Mouse (Mus musculus): Measurements from ENCODE around the gene Gm9844. TPM values are rescaled to one million over a fixed set of nuclear protein-coding genes. Genes with fewer than 3 reads are reported as not detected.

Gm9844 gene
- 25.0 TPM for polyA plus RNA-seq (2017; shearing (Covaris generic))

GRCm38 (mm10) chr7:24861913-24862312 lies at the start of gene Gm9844:
Gm9844 (plus strand) TSS chr7:24862213.

GRCm38 (mm10) chr7:24869532-24870165 lies 7.6 kb downstream of the Gm9844 start, which contains the start of the genes Lypd4 and Dmrtc2:
Lypd4 (minus strand) TSS chr7:24869941.
Dmrtc2 (plus strand) TSS chr7:24870057.

GRCm38 (mm10) chr7:24883896-24884692 lies 22.1 kb downstream of the Gm9844 start, which contains the start of gene Rps19:
Rps19 (plus strand) TSS chr7:24884371.

GRCm38 (mm10) chr7:24897224-24897623 lies 35.2 kb downstream of the Gm9844 start, which contains the start of gene Cd79a:
Cd79a (plus strand) TSS chr7:24897381.

GRCm38 (mm10) chr7:24902630-24903443 lies 40.8 kb downstream of the Gm9844 start, which contains the start of gene Arhgef1:
Arhgef1 (plus strand) TSS chr7:24902912.

Other genes with a start within 250 kb of the Gm9844 start
- not detected for gene Lypd3, start 225.7 kb upstream of the Gm9844 start, polyA plus RNA-seq (2017; shearing (Covaris generic))
- not detected for gene Tex101, start 185.5 kb upstream of the Gm9844 start, polyA plus RNA-seq (2017; shearing (Covaris generic))
- not detected for gene BC049730, start 153.0 kb upstream of the Gm9844 start, polyA plus RNA-seq (2017; shearing (Covaris generic))
- gene Gm4763, start 135.3 kb upstream of the Gm9844 start, polyA plus RNA-seq (2017; shearing (Covaris generic)): not detected
- 2.9 TPM for gene Cd177, start 101.9 kb upstream of the Gm9844 start, polyA plus RNA-seq (2017; shearing (Covaris generic))
- gene Ceacam10, start 85.0 kb upstream of the Gm9844 start, polyA plus RNA-seq (2017; shearing (Covaris generic)): not detected
- not detected for gene Lypd4, start 7.7 kb downstream of the Gm9844 start, polyA plus RNA-seq (2017; shearing (Covaris generic))
- not detected for gene Dmrtc2, start 7.8 kb downstream of the Gm9844 start, polyA plus RNA-seq (2017; shearing (Covaris generic))
- 7,388 TPM for gene Rps19, start 22.2 kb downstream of the Gm9844 start, polyA plus RNA-seq (2017; shearing (Covaris generic))
- 3.4 TPM for gene Cd79a, start 35.2 kb downstream of the Gm9844 start, polyA plus RNA-seq (2017; shearing (Covaris generic))
- gene Arhgef1, start 40.7 kb downstream of the Gm9844 start, polyA plus RNA-seq (2017; shearing (Covaris generic)): 2,170 TPM
- not detected for gene Gm4881, start 82.3 kb downstream of the Gm9844 start, polyA plus RNA-seq (2017; shearing (Covaris generic))
- gene Rabac1, start 110.5 kb downstream of the Gm9844 start, polyA plus RNA-seq (2017; shearing (Covaris generic)): 964 TPM
- gene Atp1a3, start 143.7 kb downstream of the Gm9844 start, polyA plus RNA-seq (2017; shearing (Covaris generic)): 1.2 TPM
- 2.4 TPM for gene Grik5, start 210.1 kb downstream of the Gm9844 start, polyA plus RNA-seq (2017; shearing (Covaris generic))
- 39.2 TPM for gene Zfp574, start 210.4 kb downstream of the Gm9844 start, polyA plus RNA-seq (2017; shearing (Covaris generic))